Mouse (Mus musculus): ENCODE results near the gene Imp4. TPM values are rescaled to one million over a fixed set of nuclear protein-coding genes. Genes with fewer than 3 reads are reported as not detected.

The Imp4 gene
- polyA plus RNA-seq, 1 experiment from 2014 or later, result 90.3 TPM

DNA sequence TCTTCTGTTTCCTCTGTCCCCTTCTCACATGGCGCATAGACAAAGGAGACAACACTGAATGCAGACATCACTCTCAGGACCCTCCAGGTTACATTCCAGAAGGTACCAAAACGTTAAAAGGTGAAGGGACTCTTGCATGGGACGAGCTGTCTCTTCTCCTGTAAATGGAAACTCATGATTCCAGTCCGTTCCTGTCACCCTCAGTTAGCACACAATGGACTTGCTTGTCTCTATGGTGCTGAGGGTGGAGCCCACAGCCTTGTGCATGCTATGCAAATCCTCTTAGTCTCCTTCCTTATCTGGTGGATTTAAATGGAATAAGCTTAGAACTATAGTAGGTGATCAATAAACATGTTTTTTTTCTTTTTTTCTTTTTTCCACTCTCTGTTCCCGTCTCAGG lies 30.1 kb downstream of the Imp4 start:
- 63% methylated on average over 5 of the region's 5 CpGs for WGBS
- peaks cover 11% of the 10 kb centered on the region for H3K4me1 ChIP-seq (ENCODE audit: control insufficient read depth, insufficient read depth, low read length)
- peaks cover 21% of the 10 kb centered on the region for H3K27me3 ChIP-seq (ENCODE audit: control insufficient read depth, insufficient read depth, low read length)
- H3K27ac ChIP-seq (ENCODE audit: low read depth, low read length), result no peak overlapping the region
- H3K9ac ChIP-seq (ENCODE audit: low read length), result no peak overlapping the region
- H3K36me3 ChIP-seq (ENCODE audit: control insufficient read depth, insufficient read depth, low read length), result no peaks in the 10 kb centered on the region
- DNase-seq (ENCODE audit: low spot score, missing footprints) (no peak), ATAC-seq (ENCODE audit: low FRiP score) (no peak)
- no peak overlapping the region for H3K4me3 ChIP-seq (ENCODE audit: low read depth, low read length)
- no peaks in the 10 kb centered on the region for H3K9me3 ChIP-seq (ENCODE audit: control insufficient read depth, low read length)
- H3K4me2 ChIP-seq, result no peak overlapping the region

DNA sequence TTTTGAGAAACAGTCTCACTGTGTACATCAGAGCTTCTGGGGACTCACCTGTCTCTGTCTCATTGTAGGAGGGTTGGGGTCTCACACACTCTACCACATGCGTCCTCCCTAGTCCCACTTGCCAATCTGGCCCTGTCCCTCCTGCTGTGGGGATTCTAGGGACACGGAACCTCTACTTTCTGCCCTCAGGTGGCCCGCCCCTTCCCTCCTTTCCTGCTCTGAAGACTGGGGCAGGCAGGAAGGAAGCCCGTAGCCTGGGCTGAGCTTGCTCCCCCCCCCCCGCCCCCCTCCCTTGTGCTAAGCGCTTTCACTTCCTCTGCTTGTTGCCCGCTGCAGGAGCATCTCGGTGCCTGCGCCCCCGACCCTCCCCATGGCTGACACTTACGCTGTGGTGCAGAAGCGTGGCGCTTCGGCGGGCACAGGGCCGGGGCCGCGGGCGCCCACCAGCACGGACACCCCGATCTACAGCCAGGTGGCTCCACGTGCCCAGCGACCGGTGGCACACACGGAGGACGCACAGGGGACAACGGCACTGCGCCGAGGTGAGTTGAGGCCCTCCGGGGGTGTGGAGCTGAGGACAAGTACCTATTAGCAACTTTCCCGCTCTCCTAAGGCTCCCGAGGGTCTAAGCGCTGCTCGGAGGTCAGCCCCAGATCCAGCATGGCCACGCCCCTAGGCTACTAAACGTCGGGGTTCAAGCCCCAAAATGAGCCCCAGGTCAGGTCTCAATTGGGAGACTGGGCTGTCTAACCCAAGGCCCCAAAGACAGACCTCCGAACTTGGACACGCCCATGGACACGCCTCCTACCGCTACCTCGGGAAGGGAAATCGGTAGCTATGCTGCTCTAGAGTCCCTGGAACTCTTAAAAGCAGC lies 33.0 kb downstream of the Imp4 start:
- Histone ChIP-seq H3K9me3 (ENCODE audit: control insufficient read depth, low read length) (no peaks in the 10 kb centered on the region), H3K27me3 (ENCODE audit: control insufficient read depth, insufficient read depth, low read length) (peaks cover 21% of the 10 kb centered on the region), H3K4me2 (peak overlapping the region; percentile 91), H3K9ac (ENCODE audit: low read length) (peak overlapping the region; percentile 49), H3K27ac (ENCODE audit: low read depth, low read length) (no peak overlapping the region), H3K4me1 (ENCODE audit: control insufficient read depth, insufficient read depth, low read length) (peaks cover 10% of the 10 kb centered on the region), H3K4me3 (ENCODE audit: low read depth, low read length) (peak overlapping the region; percentile 41), H3K36me3 (ENCODE audit: control insufficient read depth, insufficient read depth, low read length) (no peaks in the 10 kb centered on the region)
- WGBS, result under 1% methylated on average over 43 of the region's 43 CpGs
- ATAC-seq (ENCODE audit: low FRiP score) (peak; percentile 62), DNase-seq (ENCODE audit: low spot score, missing footprints) (peak; percentile 91)

DNA sequence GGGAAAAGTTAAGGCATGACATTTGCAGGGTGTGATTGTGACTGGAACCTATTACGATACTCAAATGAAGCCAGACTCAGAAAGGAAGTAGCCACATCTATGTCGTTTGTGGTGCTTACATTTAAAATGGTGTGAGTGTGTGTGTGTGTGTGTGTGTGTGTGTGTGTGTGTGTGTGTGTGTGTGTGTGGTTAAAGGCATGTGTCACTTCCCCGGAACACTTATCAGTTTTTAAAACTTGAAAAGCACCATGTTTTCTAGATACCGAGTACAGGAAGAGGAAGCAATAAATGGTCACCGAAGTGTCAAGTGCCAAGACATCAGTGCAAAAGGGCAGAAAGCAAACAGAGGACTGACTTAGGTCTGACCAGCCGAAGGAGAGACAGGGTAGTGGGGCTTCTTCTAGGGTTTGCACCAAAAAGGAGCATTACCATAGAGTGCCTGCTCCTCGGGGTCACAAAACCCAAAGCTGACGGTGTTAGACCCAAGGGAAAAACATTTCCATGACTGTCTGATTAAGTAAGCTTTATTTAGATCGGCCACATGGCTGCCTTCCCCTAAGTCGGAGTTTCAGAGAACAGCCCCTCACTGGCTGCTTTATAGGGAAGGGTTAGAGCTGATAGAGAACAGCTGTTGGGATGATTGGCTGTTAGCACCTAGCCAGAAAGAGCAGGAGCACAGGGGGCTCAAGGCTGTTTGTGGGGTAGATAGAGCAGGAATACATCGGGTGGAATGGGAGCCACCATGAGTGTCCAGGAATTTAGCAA lies 39.4 kb downstream of the Imp4 start:
- no peak overlapping the region for H3K27ac ChIP-seq (ENCODE audit: low read depth, low read length)
- no peaks in the 10 kb centered on the region for H3K36me3 ChIP-seq (ENCODE audit: control insufficient read depth, insufficient read depth, low read length)
- DNase-seq (ENCODE audit: low spot score, missing footprints) (no peak), ATAC-seq (ENCODE audit: low FRiP score) (no peak)
- no peak overlapping the region for H3K4me2 ChIP-seq
- no peak overlapping the region for H3K4me3 ChIP-seq (ENCODE audit: low read depth, low read length)
- no peak overlapping the region for H3K9ac ChIP-seq (ENCODE audit: low read length)
- no peaks in the 10 kb centered on the region for H3K9me3 ChIP-seq (ENCODE audit: control insufficient read depth, low read length)
- 78% methylated on average over 11 of the region's 11 CpGs for WGBS
- H3K27me3 ChIP-seq (ENCODE audit: control insufficient read depth, insufficient read depth, low read length), result no peaks in the 10 kb centered on the region; the same call in 1 of the 2 replicates
- no peaks in the 10 kb centered on the region for H3K4me1 ChIP-seq (ENCODE audit: control insufficient read depth, insufficient read depth, low read length)

DNA sequence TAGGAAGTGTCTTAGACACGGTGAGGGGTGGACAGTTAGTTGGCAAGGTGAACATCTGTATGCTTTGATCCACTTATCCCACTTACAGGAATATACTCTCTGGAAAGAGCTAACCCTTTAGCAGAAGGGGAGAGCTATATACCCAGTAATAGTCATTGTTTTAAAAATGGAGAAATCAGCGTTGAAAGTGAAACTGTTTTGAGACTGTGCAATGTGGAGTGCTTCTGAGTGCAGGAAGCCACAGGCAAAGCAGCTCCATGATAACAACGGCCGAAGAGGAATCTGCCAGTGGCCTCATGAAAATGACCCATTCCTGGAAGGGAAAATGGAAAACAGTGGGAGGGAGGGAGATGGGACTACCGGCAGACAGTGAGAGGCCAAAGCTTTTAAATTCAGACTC lies 41.1 kb downstream of the Imp4 start:
- no peaks in the 10 kb centered on the region for H3K4me1 ChIP-seq (ENCODE audit: control insufficient read depth, insufficient read depth, low read length)
- no peak overlapping the region for H3K9ac ChIP-seq (ENCODE audit: low read length)
- H3K27ac ChIP-seq (ENCODE audit: low read depth, low read length), result no peak overlapping the region
- WGBS, result 88% methylated on average over 5 of the region's 5 CpGs
- H3K9me3 ChIP-seq (ENCODE audit: control insufficient read depth, low read length), result no peaks in the 10 kb centered on the region
- H3K36me3 ChIP-seq (ENCODE audit: control insufficient read depth, insufficient read depth, low read length), result no peaks in the 10 kb centered on the region
- ATAC-seq (ENCODE audit: low FRiP score) (no peak), DNase-seq (ENCODE audit: low spot score, missing footprints) (no peak)
- no peak overlapping the region for H3K4me2 ChIP-seq
- no peak overlapping the region for H3K4me3 ChIP-seq (ENCODE audit: low read depth, low read length)
- no peaks in the 10 kb centered on the region for H3K27me3 ChIP-seq (ENCODE audit: control insufficient read depth, insufficient read depth, low read length)

DNA sequence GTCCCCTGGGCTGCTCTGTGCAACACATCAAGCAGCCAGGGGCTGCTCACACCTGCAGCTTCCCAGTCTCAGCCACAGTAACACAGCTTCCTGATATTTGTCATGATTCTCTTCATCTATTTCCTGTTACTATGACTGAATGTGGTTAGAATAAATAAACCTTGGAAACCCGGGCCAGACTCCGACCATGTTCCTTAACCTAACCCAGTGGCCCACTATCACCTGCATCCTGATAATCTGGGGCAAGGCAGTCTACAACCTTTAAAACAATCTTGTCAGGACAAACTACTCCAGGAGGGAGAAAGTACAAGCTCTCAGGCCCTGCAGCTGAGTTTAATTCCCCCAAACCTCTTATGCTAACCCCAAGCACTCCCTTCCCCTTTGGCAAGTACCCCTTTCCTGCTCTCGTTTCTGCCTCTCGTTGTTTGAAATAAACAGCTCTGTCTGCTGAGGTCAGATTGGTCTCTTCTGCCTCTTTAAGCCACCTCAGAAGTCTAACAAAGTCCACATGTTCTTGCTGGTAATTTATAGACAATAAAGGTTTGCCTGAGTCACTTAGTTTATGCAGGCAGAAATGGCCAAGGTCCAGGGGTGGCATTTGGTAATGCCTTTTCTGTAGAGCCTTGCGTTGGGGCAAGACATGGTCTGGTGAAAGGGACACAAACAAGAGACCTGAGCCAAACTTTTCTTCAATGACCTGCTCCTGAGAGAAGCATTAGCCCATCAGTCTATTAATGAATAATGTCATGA lies 42.4 kb downstream of the Imp4 start:
- ATAC-seq (ENCODE audit: low FRiP score) (no peak), DNase-seq (ENCODE audit: low spot score, missing footprints) (no peak)
- H3K36me3 ChIP-seq (ENCODE audit: control insufficient read depth, insufficient read depth, low read length), result no peaks in the 10 kb centered on the region
- H3K9ac ChIP-seq (ENCODE audit: low read length), result no peak overlapping the region
- 82% methylated on average over 5 of the region's 5 CpGs for WGBS
- H3K4me1 ChIP-seq (ENCODE audit: control insufficient read depth, insufficient read depth, low read length), result no peaks in the 10 kb centered on the region
- no peak overlapping the region for H3K27ac ChIP-seq (ENCODE audit: low read depth, low read length)
- no peak overlapping the region for H3K4me3 ChIP-seq (ENCODE audit: low read depth, low read length)
- no peaks in the 10 kb centered on the region for H3K27me3 ChIP-seq (ENCODE audit: control insufficient read depth, insufficient read depth, low read length)
- no peaks in the 10 kb centered on the region for H3K9me3 ChIP-seq (ENCODE audit: control insufficient read depth, low read length)
- H3K4me2 ChIP-seq, result no peak overlapping the region

DNA sequence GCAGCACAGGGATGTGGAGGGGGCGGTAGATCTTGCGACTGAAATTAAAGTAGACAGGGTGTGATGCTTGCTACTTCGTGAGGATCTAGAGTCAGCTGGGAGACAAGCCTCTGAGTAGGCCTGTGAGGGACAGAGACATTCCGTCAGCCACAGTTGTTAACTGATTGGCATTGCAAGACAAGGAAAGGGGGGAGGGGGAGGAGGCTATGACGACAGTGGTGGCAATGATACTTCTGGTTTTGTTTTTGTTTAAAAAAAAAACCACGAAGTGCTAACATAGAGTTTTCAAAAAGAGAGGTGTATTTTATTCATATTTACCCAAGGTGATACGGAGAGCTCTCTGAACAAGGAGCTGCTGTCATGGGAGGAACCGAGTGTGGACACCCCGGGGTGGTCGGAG lies 44.8 kb downstream of the Imp4 start:
- ATAC-seq (ENCODE audit: low FRiP score) (no peak), DNase-seq (ENCODE audit: low spot score, missing footprints) (no peak)
- Histone ChIP-seq H3K4me3 (ENCODE audit: low read depth, low read length) (no peak overlapping the region), H3K4me2 (no peak overlapping the region), H3K9me3 (ENCODE audit: control insufficient read depth, low read length) (no peaks in the 10 kb centered on the region), H3K36me3 (ENCODE audit: control insufficient read depth, insufficient read depth, low read length) (no peaks in the 10 kb centered on the region), H3K27ac (ENCODE audit: low read depth, low read length) (no peak overlapping the region), H3K9ac (ENCODE audit: low read length) (no peak overlapping the region), H3K27me3 (ENCODE audit: control insufficient read depth, insufficient read depth, low read length) (no peaks in the 10 kb centered on the region), H3K4me1 (ENCODE audit: control insufficient read depth, insufficient read depth, low read length) (no peaks in the 10 kb centered on the region)
- WGBS, result 75% methylated on average over 10 of the region's 10 CpGs

DNA sequence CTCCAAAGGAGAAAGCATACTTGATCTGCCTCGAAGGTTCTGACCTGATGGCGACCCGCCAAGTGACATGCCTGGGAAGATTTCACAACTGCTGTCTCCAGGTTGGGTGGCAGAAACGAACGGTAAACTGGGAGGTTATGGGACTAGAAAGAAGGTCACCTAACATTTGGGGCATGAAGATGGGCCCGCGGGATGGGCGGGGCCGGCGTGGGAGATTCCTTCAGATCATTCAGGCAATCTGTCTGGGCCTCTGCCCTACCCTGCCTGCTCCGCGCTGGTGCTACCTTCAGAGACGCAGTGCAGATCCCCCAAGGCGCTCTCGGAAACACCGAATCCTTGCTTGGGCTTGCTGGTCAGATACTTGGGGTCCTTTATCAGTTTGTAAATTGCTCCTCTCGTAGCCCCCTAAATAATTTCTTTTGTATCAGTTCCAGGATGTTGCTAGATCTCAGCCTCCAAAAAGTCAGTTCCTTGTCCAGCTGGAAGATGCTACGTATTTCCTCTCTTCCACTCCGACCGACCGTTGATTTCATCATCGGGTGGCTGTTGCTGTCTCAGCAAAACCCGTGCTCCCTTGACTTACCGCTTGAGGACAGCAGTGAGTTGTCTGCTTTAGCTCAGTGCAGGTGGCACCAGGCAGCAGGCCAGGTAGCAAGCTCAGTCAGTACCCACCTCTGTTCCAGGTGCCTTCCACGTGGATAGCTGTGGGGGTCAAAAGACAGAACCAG lies 46.0 kb downstream of the Imp4 start:
- Histone ChIP-seq H3K27me3 (ENCODE audit: control insufficient read depth, insufficient read depth, low read length) (no peaks in the 10 kb centered on the region), H3K9me3 (ENCODE audit: control insufficient read depth, low read length) (no peaks in the 10 kb centered on the region), H3K4me3 (ENCODE audit: low read depth, low read length) (peak overlapping the region; percentile 15), H3K4me2 (peak overlapping the region; percentile 47), H3K4me1 (ENCODE audit: control insufficient read depth, insufficient read depth, low read length) (no peaks in the 10 kb centered on the region), H3K36me3 (ENCODE audit: control insufficient read depth, insufficient read depth, low read length) (no peaks in the 10 kb centered on the region), H3K27ac (ENCODE audit: low read depth, low read length) (no peak overlapping the region), H3K9ac (ENCODE audit: low read length) (peak overlapping the region; percentile 45)
- ATAC-seq (ENCODE audit: low FRiP score), result 0 out of 2 replicates have a peak, but pooled peaks have one; percentile 44
- WGBS, result 11% methylated on average over 25 of the region's 25 CpGs
- peak; percentile 89 for DNase-seq (ENCODE audit: low spot score, missing footprints)

DNA sequence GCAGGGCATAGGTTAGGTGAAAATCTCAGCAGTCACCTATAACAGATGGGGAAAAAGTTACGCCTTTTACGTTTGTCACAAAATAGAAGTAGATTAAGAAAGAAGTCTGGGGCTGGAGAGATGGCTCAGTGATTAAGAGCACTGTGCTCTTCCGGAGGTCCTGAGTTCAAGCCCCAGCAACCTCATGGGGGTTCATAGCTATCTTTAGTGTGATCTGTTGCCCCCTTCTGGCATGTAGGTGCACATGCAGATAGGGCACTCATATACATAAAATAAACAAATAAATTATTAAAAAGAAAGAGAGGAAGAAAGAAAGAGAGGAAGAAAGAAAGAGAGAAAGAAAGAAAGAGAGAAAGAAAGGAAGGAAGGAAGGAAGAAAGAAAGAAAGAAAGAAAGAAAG lies 47.7 kb downstream of the Imp4 start:
- no peak overlapping the region for H3K4me2 ChIP-seq
- no peaks in the 10 kb centered on the region for H3K27me3 ChIP-seq (ENCODE audit: control insufficient read depth, insufficient read depth, low read length)
- H3K27ac ChIP-seq (ENCODE audit: low read depth, low read length), result no peak overlapping the region
- no peaks in the 10 kb centered on the region for H3K36me3 ChIP-seq (ENCODE audit: control insufficient read depth, insufficient read depth, low read length)
- no peak overlapping the region for H3K4me3 ChIP-seq (ENCODE audit: low read depth, low read length)
- H3K4me1 ChIP-seq (ENCODE audit: control insufficient read depth, insufficient read depth, low read length), result no peaks in the 10 kb centered on the region
- no peak overlapping the region for H3K9ac ChIP-seq (ENCODE audit: low read length)
- no peak for DNase-seq (ENCODE audit: low spot score, missing footprints)
- no peaks in the 10 kb centered on the region for H3K9me3 ChIP-seq (ENCODE audit: control insufficient read depth, low read length)
- WGBS, result 88% methylated on average over 3 of the region's 3 CpGs
- ATAC-seq (ENCODE audit: low FRiP score), result no peak
